Mouse (Mus musculus): Measurements from ENCODE around the gene Cilp. TPM values are rescaled to one million over a fixed set of nuclear protein-coding genes. Genes with fewer than 3 reads are reported as not detected.
A peak's percentile ranks its signal among the peaks of the same experiment; 100 is the strongest.

Cilp gene
- polyA plus RNA-seq, 1 experiment from 2014 or later = 0.54 TPM

GRCm38 (mm10) chr9:65247502-65248376 is 17.2 kb upstream of the Cilp start:
- ATAC-seq (ENCODE audit: insufficient number of reproducible peaks, insufficient read depth, low FRiP score, low TSS enrichment, low read depth) = no peak
- H3K27me3 ChIP-seq = no peaks in the 10 kb centered on the region
- H3K4me2 ChIP-seq = no peak overlapping the region
- no peaks in the 10 kb centered on the region for H3K9me3 ChIP-seq
- H3K4me1 ChIP-seq (replicated peaks) = peaks cover 14% of the 10 kb centered on the region; the same call in 1 of the 2 replicates
- no peak overlapping the region for H3K9ac ChIP-seq (replicated peaks)
- 67% methylated on average over 16 of the region's 16 CpGs for WGBS
- no peak overlapping the region for H3K27ac ChIP-seq
- no peaks in the 10 kb centered on the region for H3K36me3 ChIP-seq
- H3K4me3 ChIP-seq (replicated peaks) = no peak overlapping the region

GRCm38 (mm10) chr9:65248377-65248690 is 16.6 kb upstream of the Cilp start:
- Histone ChIP-seq H3K27ac (no peak overlapping the region), H3K4me3 (replicated peaks) (no peak overlapping the region), H3K4me2 (no peak overlapping the region), H3K36me3 (no peaks in the 10 kb centered on the region), H3K27me3 (no peaks in the 10 kb centered on the region), H3K9ac (replicated peaks) (no peak overlapping the region), H3K9me3 (no peaks in the 10 kb centered on the region), H3K4me1 (replicated peaks) (peaks cover 14% of the 10 kb centered on the region; the same call in 1 of the 2 replicates)
- ATAC-seq (ENCODE audit: insufficient number of reproducible peaks, insufficient read depth, low FRiP score, low TSS enrichment, low read depth) = no peak
- WGBS = 91% methylated on average over 5 of the region's 5 CpGs

DNA sequence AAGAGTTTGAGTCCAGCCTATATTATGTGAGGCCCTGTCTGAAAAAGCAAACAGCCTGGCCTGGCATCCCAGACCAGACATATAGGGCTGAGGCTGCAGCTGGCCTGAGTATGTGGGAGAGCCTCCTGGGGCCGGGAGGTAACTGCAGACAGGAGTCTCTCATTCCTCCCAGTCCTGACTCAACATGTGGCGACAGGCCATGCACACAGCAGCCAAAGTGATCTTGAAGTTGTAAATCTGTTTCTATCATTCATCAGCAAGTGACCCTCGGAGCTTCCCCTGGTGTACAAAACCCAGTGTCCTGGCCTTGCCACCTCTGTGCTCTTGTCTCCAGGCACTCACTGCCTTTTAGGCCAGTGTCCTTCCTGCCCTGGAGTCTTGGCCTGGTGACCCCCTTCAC is 13.0 kb upstream of the Cilp start:
- Histone ChIP-seq H3K4me2 (no peak overlapping the region), H3K9me3 (no peaks in the 10 kb centered on the region), H3K27ac (no peak overlapping the region), H3K27me3 (no peaks in the 10 kb centered on the region), H3K36me3 (no peaks in the 10 kb centered on the region), H3K4me1 (replicated peaks) (0 out of 2 replicates have a peak, but pooled peaks cover 6% of the 10 kb centered on the region), H3K4me3 (replicated peaks) (no peak overlapping the region), H3K9ac (replicated peaks) (no peak overlapping the region)
- WGBS = 60% methylated on average over 3 of the region's 3 CpGs
- ATAC-seq (ENCODE audit: insufficient number of reproducible peaks, insufficient read depth, low FRiP score, low TSS enrichment, low read depth) = no peak

DNA sequence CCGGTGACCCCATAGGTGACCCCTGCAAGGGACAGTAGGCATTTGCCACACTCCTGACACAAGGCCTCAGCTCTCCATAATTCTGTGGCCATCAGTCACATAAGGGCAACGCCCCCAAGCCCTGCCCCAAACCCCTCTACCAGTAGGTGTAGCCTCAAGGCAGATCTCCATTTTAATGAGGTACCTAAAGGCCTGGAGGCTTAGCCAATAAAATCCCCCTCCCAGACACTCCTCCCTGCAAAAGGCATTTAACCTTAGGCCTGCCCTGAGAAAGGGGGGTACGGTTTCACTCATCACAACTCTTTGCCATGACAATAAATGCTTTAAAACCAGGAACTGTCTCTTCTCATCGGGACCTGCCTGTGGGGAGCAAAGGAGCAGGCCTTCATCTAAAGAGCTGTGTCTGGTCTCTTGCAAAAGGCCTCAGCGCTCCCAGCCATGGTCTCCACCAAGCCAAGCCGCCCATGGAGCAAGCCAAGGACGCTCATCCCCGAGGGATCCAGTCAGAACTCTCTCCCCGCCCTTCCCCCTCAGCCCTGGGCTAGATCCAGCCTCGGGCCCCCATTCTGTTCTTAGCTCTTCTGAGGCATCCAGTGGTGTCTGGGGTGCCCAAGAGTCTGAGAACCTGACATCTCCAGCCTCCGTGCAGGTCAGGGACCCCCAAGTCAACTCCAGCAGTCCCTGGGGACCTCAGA is 8.9 kb upstream of the Cilp start:
- Histone ChIP-seq H3K27ac (no peak overlapping the region; the same call in 1 of the 2 replicates), H3K9me3 (no peaks in the 10 kb centered on the region), H3K36me3 (no peaks in the 10 kb centered on the region), H3K9ac (replicated peaks) (no peak overlapping the region), H3K4me3 (replicated peaks) (no peak overlapping the region), H3K4me1 (replicated peaks) (no peaks in the 10 kb centered on the region), H3K4me2 (no peak overlapping the region), H3K27me3 (no peaks in the 10 kb centered on the region)
- no peak for ATAC-seq (ENCODE audit: insufficient number of reproducible peaks, insufficient read depth, low FRiP score, low TSS enrichment, low read depth)
- WGBS = 62% methylated on average over 11 of the region's 11 CpGs

GRCm38 (mm10) chr9:65257218-65257910 is 7.6 kb upstream of the Cilp start:
- no peak overlapping the region for H3K4me2 ChIP-seq
- 67% methylated on average over 9 of the region's 9 CpGs for WGBS
- no peaks in the 10 kb centered on the region for H3K9me3 ChIP-seq
- H3K27me3 ChIP-seq = no peaks in the 10 kb centered on the region
- ATAC-seq (ENCODE audit: insufficient number of reproducible peaks, insufficient read depth, low FRiP score, low TSS enrichment, low read depth) = no peak
- H3K4me1 ChIP-seq (replicated peaks) = no peaks in the 10 kb centered on the region
- H3K36me3 ChIP-seq = no peaks in the 10 kb centered on the region
- no peak overlapping the region for H3K9ac ChIP-seq (replicated peaks)
- no peak overlapping the region for H3K27ac ChIP-seq
- H3K4me3 ChIP-seq (replicated peaks) = no peak overlapping the region

GRCm38 (mm10) chr9:65259366-65259765 is 5.6 kb upstream of the Cilp start:
- ATAC-seq (ENCODE audit: insufficient number of reproducible peaks, insufficient read depth, low FRiP score, low TSS enrichment, low read depth) = no peak
- H3K27ac ChIP-seq = no peak overlapping the region

GRCm38 (mm10) chr9:65261591-65262230 is 3.3 kb upstream of the Cilp start:
- 80% methylated on average over 2 of the region's 2 CpGs for WGBS

More at GRCm38 (mm10) chr9:65259366-65259765, 5.6 kb upstream of the Cilp start:
- Histone ChIP-seq H3K4me3 (replicated peaks) (no peak overlapping the region), H3K27me3 (no peaks in the 10 kb centered on the region), H3K36me3 (no peaks in the 10 kb centered on the region), H3K9ac (replicated peaks) (no peak overlapping the region), H3K4me2 (no peak overlapping the region), H3K9me3 (no peaks in the 10 kb centered on the region), H3K4me1 (replicated peaks) (no peaks in the 10 kb centered on the region)
- WGBS = 77% methylated on average over 7 of the region's 7 CpGs

GRCm38 (mm10) chr9:65262641-65263120 is 2.3 kb upstream of the Cilp start:
- no peak for ATAC-seq (ENCODE audit: insufficient number of reproducible peaks, insufficient read depth, low FRiP score, low TSS enrichment, low read depth)
- 93% methylated on average over 3 of the region's 3 CpGs for WGBS
- Histone ChIP-seq H3K4me3 (replicated peaks) (no peak overlapping the region), H3K4me1 (replicated peaks) (peaks cover 15% of the 10 kb centered on the region), H3K27ac (no peak overlapping the region), H3K4me2 (no peak overlapping the region), H3K9ac (replicated peaks) (no peak overlapping the region), H3K36me3 (no peaks in the 10 kb centered on the region), H3K9me3 (no peaks in the 10 kb centered on the region), H3K27me3 (no peaks in the 10 kb centered on the region)

More at GRCm38 (mm10) chr9:65261591-65262230, 3.3 kb upstream of the Cilp start:
- Histone ChIP-seq H3K36me3 (no peaks in the 10 kb centered on the region), H3K9me3 (no peaks in the 10 kb centered on the region), H3K27me3 (no peaks in the 10 kb centered on the region), H3K4me2 (no peak overlapping the region), H3K27ac (no peak overlapping the region), H3K4me1 (replicated peaks) (peaks cover 12% of the 10 kb centered on the region), H3K9ac (replicated peaks) (no peak overlapping the region), H3K4me3 (replicated peaks) (no peak overlapping the region)
- ATAC-seq (ENCODE audit: insufficient number of reproducible peaks, insufficient read depth, low FRiP score, low TSS enrichment, low read depth) = no peak

DNA sequence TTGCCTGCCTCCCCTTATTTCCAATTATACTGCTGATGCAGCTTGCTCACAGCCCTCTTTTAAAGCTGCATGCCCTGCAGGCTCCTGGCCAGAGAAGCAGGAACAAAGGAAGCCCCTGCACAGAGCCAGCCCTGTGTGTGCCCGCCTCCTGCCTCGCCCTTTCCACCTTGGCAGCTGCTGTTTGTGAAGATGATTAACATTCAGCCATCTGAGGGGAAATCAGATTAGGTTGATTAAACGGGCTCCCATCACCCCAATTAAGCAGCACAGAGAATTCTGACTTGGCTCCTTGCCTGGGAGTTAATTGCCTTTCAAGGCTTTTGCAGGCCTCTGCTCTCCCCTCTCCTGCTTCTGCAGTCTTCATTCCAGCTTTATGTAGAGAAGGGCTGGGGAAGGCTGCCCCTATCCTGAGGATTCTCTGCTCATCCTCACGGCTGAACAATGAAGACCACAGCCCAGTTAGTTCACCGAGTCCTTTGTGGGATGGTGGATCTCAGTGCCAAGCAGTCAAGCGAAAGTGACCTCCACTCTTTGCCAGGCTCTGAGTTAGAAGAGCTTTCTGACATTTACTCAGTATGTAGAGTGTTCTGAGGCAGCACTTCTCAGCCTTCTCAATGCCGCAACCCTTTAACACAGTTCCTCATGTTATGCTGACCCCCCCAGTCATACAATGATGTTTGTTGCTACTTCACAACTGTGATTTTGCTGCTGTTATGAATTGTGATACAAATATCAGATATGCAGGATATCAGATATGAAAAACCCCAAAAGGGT is 2.9 kb downstream of the Cilp start:
- ATAC-seq (ENCODE audit: insufficient number of reproducible peaks, insufficient read depth, low FRiP score, low TSS enrichment, low read depth) = no peak
- 38% methylated on average over 7 of the region's 7 CpGs for WGBS
- no peak overlapping the region for H3K4me2 ChIP-seq
- no peak overlapping the region for H3K9ac ChIP-seq (replicated peaks)
- peaks cover 15% of the 10 kb centered on the region for H3K4me1 ChIP-seq (replicated peaks)
- H3K4me3 ChIP-seq (replicated peaks) = no peak overlapping the region
- H3K27me3 ChIP-seq = no peaks in the 10 kb centered on the region
- peak overlapping the region; percentile 66 for H3K27ac ChIP-seq
- H3K9me3 ChIP-seq = no peaks in the 10 kb centered on the region
- H3K36me3 ChIP-seq = no peaks in the 10 kb centered on the region

- Histone ChIP-seq H3K4me2 (no peak overlapping the region), H3K4me3 (replicated peaks) (no peak overlapping the region), H3K27ac (no peak overlapping the region), H3K9me3 (no peaks in the 10 kb centered on the region), H3K9ac (replicated peaks) (no peak overlapping the region), H3K27me3 (no peaks in the 10 kb centered on the region), H3K36me3 (no peaks in the 10 kb centered on the region), H3K4me1 (replicated peaks) (no peaks in the 10 kb centered on the region)
- 85% methylated on average over 13 of the region's 13 CpGs for WGBS
- no peak for ATAC-seq (ENCODE audit: insufficient number of reproducible peaks, insufficient read depth, low FRiP score, low TSS enrichment, low read depth)
These were observed 8.2 kb downstream of the Cilp start for GRCm38 (mm10) chr9:65273048-65273809.

Data from limb, embryonic 12.5 days (tissue).